Mouse (Mus musculus) brain, embryonic 14.5 days (tissue): ENCODE data around the gene Smu1.

Source experiments
- CTCF ChIP-seq: fragments of 200-500 bp; IDR thresholded peaks from 2 replicates; pipeline ENCODE4 v1.5.1; 2012; ENCODE audit warnings: inconsistent platforms, mild to moderate bottlenecking, moderate library complexity, borderline replicate concordance; ENCODE audit not compliant: insufficient read depth, insufficient read length; ENCODE audit errors: extremely low read depth
- POLR2A ChIP-seq: fragments of 200-500 bp; IDR thresholded peaks from 2 replicates; pipeline ENCODE4 v1.6.1; 2012; ENCODE audit warnings: mild to moderate bottlenecking, inconsistent platforms, borderline replicate concordance; ENCODE audit not compliant: poor library complexity, insufficient read depth, insufficient read length, severe bottlenecking; ENCODE audit errors: extremely low read depth

DNA sequence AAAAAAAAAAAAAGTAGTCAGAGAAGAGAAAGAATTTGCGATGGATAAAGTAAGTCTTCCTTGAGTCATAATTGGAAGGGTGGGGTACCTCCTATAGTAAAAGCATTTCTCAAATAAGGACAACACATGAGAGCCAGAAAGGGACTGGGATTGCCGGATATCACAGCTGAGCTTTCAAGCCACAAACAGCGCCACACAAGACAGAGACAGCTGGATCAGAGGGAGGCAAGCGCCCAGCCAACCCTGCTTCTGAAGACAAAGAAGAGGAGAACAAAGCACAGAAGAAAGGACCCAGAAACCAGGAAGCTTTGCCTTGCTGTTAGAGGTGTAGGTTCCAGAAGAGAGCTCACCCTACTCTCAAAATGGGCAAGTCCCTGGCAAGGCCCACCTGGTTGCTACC, 28.9 kb upstream of the Smu1 start:
- TF ChIP-seq POLR2A (no peak), CTCF (no peak)
